ENCODE assay signal across 26 mouse cellular contexts in the genomic region with DNA sequence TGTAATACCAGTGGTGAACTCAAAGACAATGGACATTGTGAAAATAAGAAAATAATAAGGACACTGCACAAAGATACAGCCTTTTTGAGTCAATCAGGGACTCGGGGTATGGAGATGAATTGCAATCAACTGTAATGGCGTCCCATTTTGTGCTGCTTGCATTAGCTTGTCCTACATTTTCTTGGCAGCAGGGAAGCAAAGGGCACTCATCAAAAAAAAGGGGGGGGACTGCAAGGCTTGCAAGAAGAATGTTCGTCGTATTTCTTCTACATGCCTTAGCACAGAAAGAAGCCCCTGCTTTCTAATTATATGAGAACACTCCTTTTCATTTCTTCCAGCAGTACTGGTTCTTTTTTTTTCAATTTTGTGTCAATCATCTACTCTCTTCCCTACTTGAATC. TPM values are rescaled to one million over a fixed set of nuclear protein-coding genes. Genes with fewer than 3 reads are reported as not detected.
DNase-seq lines count a peak whose midpoint lies in the region; ATAC-seq and TF ChIP-seq lines count a peak whose summit lies in the region.
"Had no signal": no experiment of that assay in that cellular context is flagged by ENCODE, and none has a peak within 500 bp of the region (broad histone marks: within the 10 kb centered on the region; RNA-seq: fewer than 3 reads in every experiment).

No protein-coding gene starts in this region.

- H3K27ac ChIP-seq in gastrocnemius, adult 2 months: peak overlapping the region; percentile 80
- H3K27ac ChIP-seq in hindbrain, postnatal 0 days: peak overlapping the region; percentile 51; the same call in 1 of the 2 replicates
- H3K27ac ChIP-seq in hindbrain, embryonic 16.5 days (ENCODE audit: low read depth, low read length): no peak overlapping the region
- 0 out of 2 replicates have a peak overlapping the region, but pooled peaks have one; percentile 35 for H3K27ac ChIP-seq in forebrain, postnatal 0 days (ENCODE audit: low read depth, low read length)
- no peak overlapping the region for H3K27ac ChIP-seq in liver, embryonic 12.5 days
- H3K27ac ChIP-seq: embryonic facial prominence, embryonic 12.5 days; limb, embryonic 12.5 days; stomach, embryonic 15.5 days had no signal

- WGBS in hindbrain, postnatal 0 days: 45% methylated on average over 4 of the region's 4 CpGs
- WGBS in hindbrain, embryonic 16.5 days: 27% methylated on average over 4 of the region's 4 CpGs
- 43% methylated on average over 4 of the region's 4 CpGs for WGBS in forebrain, postnatal 0 days
- WGBS in liver, embryonic 12.5 days (ENCODE audit: insufficient replicate concordance): 78% methylated on average over 4 of the region's 4 CpGs

- H3K9ac ChIP-seq in hindbrain, postnatal 0 days (replicated peaks; ENCODE audit: low read length): no peak overlapping the region
- H3K9ac ChIP-seq in hindbrain, embryonic 16.5 days (ENCODE audit: low read depth, low read length): no peak overlapping the region
- H3K9ac ChIP-seq in forebrain, postnatal 0 days: no peak overlapping the region
- no peak overlapping the region for H3K9ac ChIP-seq in liver, embryonic 12.5 days
- H3K9ac ChIP-seq: embryonic facial prominence, embryonic 12.5 days; limb, embryonic 12.5 days; stomach, embryonic 15.5 days had no signal

- no peaks in the 10 kb centered on the region for H3K27me3 ChIP-seq in hindbrain, postnatal 0 days (ENCODE audit: insufficient read depth, low read length)
- no peaks in the 10 kb centered on the region for H3K27me3 ChIP-seq in hindbrain, embryonic 16.5 days (replicated peaks; ENCODE audit: control insufficient read depth, insufficient read depth, low read length)
- H3K27me3 ChIP-seq in forebrain, postnatal 0 days (ENCODE audit: insufficient read depth, low read length): no peaks in the 10 kb centered on the region
- H3K27me3 ChIP-seq in liver, embryonic 12.5 days (replicated peaks): no peaks in the 10 kb centered on the region
- H3K27me3 ChIP-seq: embryonic facial prominence, embryonic 12.5 days; limb, embryonic 12.5 days; stomach, embryonic 15.5 days had no signal

- no peaks in the 10 kb centered on the region for H3K9me3 ChIP-seq in hindbrain, postnatal 0 days (ENCODE audit: low read length)
- H3K9me3 ChIP-seq in hindbrain, embryonic 16.5 days (ENCODE audit: control insufficient read depth, low read length): no peaks in the 10 kb centered on the region
- no peaks in the 10 kb centered on the region for H3K9me3 ChIP-seq in forebrain, postnatal 0 days (ENCODE audit: low read length)
- H3K9me3 ChIP-seq in liver, embryonic 12.5 days (replicated peaks): no peaks in the 10 kb centered on the region
- H3K9me3 ChIP-seq: embryonic facial prominence, embryonic 12.5 days; limb, embryonic 12.5 days; stomach, embryonic 15.5 days had no signal

- no peak for DNase-seq in gastrocnemius, adult 2 months
- no peak for DNase-seq in gastrocnemius, postnatal 10 days
- DNase-seq in hindbrain, postnatal 0 days (ENCODE audit: low spot score): peak; percentile 15
- peak; percentile 33 for DNase-seq in brain, adult 2 months (ENCODE audit: low read depth, low spot score)
- no peak for DNase-seq in forebrain, postnatal 0 days
- no peak for DNase-seq in left cerebral cortex, adult 8-10 months (ENCODE audit: low spot score in 2 of 2)
- DNase-seq: adrenal gland, adult 2 months; cerebellum, adult 18-20 months; cerebellum, postnatal 25 days; kidney, adult 18-20 months; kidney, postnatal 10 days; lung, adult 18-20 months; lung, postnatal 10 days; right cerebral cortex, adult 18-20 months; right cerebral cortex, postnatal 4 days; thymus, postnatal 36 days had no signal

- H3K4me1 ChIP-seq in hindbrain, postnatal 0 days (ENCODE audit: insufficient read depth, low read length): no peaks in the 10 kb centered on the region
- H3K4me1 ChIP-seq in hindbrain, embryonic 16.5 days (ENCODE audit: control insufficient read depth, insufficient read depth, low read depth, low read length): no peaks in the 10 kb centered on the region; the same call in 1 of the 2 replicates
- H3K4me1 ChIP-seq in forebrain, postnatal 0 days (ENCODE audit: insufficient read depth): no peaks in the 10 kb centered on the region
- no peaks in the 10 kb centered on the region for H3K4me1 ChIP-seq in liver, embryonic 12.5 days
- H3K4me1 ChIP-seq: embryonic facial prominence, embryonic 12.5 days; limb, embryonic 12.5 days; stomach, embryonic 15.5 days had no signal

- H3K4me2 ChIP-seq in hindbrain, postnatal 0 days (ENCODE audit: low read depth, low read length): no peak overlapping the region
- no peak overlapping the region for H3K4me2 ChIP-seq in hindbrain, embryonic 16.5 days (ENCODE audit: low read length)
- no peak overlapping the region for H3K4me2 ChIP-seq in forebrain, postnatal 0 days (ENCODE audit: low read depth)
- H3K4me2 ChIP-seq in liver, embryonic 12.5 days: no peak overlapping the region
- H3K4me2 ChIP-seq: embryonic facial prominence, embryonic 12.5 days; limb, embryonic 12.5 days; liver, embryonic 11.5 days; midbrain, embryonic 11.5 days; stomach, embryonic 15.5 days had no signal

- TF ChIP-seq CTCF in gastrocnemius, adult 2 months (IDR thresholded peaks at IDR 0.05): no peak
- no peak for TF ChIP-seq CTCF in hindbrain, postnatal 0 days (IDR thresholded peaks at IDR 0.05; ENCODE audit: low read depth)
- no peak for TF ChIP-seq CTCF in forebrain, postnatal 0 days (IDR thresholded peaks at IDR 0.05; ENCODE audit: low read depth)

- no peak for ATAC-seq in hindbrain, postnatal 0 days
- no peak for ATAC-seq in hindbrain, embryonic 16.5 days
- no peak for ATAC-seq in forebrain, postnatal 0 days
- ATAC-seq in liver, embryonic 12.5 days: no peak
- ATAC-seq: CD4-positive, CD25-positive, alpha-beta regulatory T cell, adult 4 months; Patski had no signal

- no peak overlapping the region for H3K4me3 ChIP-seq in gastrocnemius, adult 2 months
- H3K4me3 ChIP-seq in hindbrain, postnatal 0 days (ENCODE audit: low read length): no peak overlapping the region
- H3K4me3 ChIP-seq in hindbrain, embryonic 16.5 days (ENCODE audit: low read length): no peak overlapping the region
- no peak overlapping the region for H3K4me3 ChIP-seq in forebrain, postnatal 0 days (ENCODE audit: low read depth, low read length)
- no peak overlapping the region for H3K4me3 ChIP-seq in liver, embryonic 12.5 days
- H3K4me3 ChIP-seq: embryonic facial prominence, embryonic 12.5 days; limb, embryonic 12.5 days; stomach, embryonic 15.5 days had no signal

- no peaks in the 10 kb centered on the region for H3K36me3 ChIP-seq in hindbrain, postnatal 0 days (ENCODE audit: insufficient read depth, low read length)
- H3K36me3 ChIP-seq in hindbrain, embryonic 16.5 days (ENCODE audit: control insufficient read depth, insufficient read depth, low read length): no peaks in the 10 kb centered on the region
- H3K36me3 ChIP-seq in forebrain, postnatal 0 days (ENCODE audit: insufficient read depth): no peaks in the 10 kb centered on the region
- no peaks in the 10 kb centered on the region for H3K36me3 ChIP-seq in liver, embryonic 12.5 days
- H3K36me3 ChIP-seq: embryonic facial prominence, embryonic 12.5 days; limb, embryonic 12.5 days; stomach, embryonic 15.5 days had no signal

- intact Hi-C loops in gastrocnemius, adult 2 months (cut with DNase I): no loop called here

RNA-seq across cellular contexts. Expression of a gene that starts 32.8 kb away (rescaled TPM):
- total RNA-seq in gastrocnemius, adult 2 months (2021): 100 to 1,000 TPM in 1 of 2 experiments, 10 to 100 TPM in 1; 87.5 to 127 TPM
- 100 to 1,000 TPM; 198 to 215 TPM for total RNA-seq in gastrocnemius, postnatal 10 days (2021)
- 275 and 297 TPM in 2 replicates for total RNA-seq in hindbrain, postnatal 0 days (2014; rRNA removed)
- polyA plus RNA-seq in hindbrain, postnatal 0 days (2015; fragmentation: Nextera tagmentation; extraction: Ambion mirVana): 658 and 669 TPM in 2 replicates
- polyA plus RNA-seq in hindbrain, embryonic 16.5 days (2015; fragmentation: Nextera tagmentation; extraction: Ambion mirVana): 530 and 598 TPM in 2 replicates
- total RNA-seq in forebrain, postnatal 0 days (2014; rRNA removed): 209 and 254 TPM in 2 replicates
- 491 and 629 TPM in 2 replicates for polyA plus RNA-seq in forebrain, postnatal 0 days (2015; fragmentation: Nextera tagmentation; extraction: Ambion mirVana)
- 1,000 to 10,000 TPM; 1,114 to 1,365 (median 1,299) TPM for total RNA-seq in left cerebral cortex, adult 8-10 months (2022)
- polyA plus RNA-seq in liver, embryonic 12.5 days (2016; fragmentation: Nextera tagmentation; extraction: Ambion mirVana): 44.1 and 44.8 TPM in 2 replicates
- total RNA-seq: monocyte, adult 5-6 weeks had no signal
- polyA plus RNA-seq: CD4-positive, CD25-positive, alpha-beta regulatory T cell, adult 4 months had no signal

Comparison
In these comparisons a context has a peak if more than half of its experiments do, and no peak if none do; other contexts are left out.
1. H3K27ac ChIP-seq: peak in gastrocnemius, adult 2 months (single experiment), hindbrain, postnatal 0 days (single experiment) and forebrain, postnatal 0 days (single experiment); none in hindbrain, embryonic 16.5 days (single experiment) and liver, embryonic 12.5 days (single experiment).
2. DNase-seq: peak in hindbrain, postnatal 0 days (single experiment) and brain, adult 2 months (single experiment); none in gastrocnemius, adult 2 months (single experiment), gastrocnemius, postnatal 10 days (single experiment), forebrain, postnatal 0 days (single experiment) and left cerebral cortex, adult 8-10 months (0 of 2).